Mouse (Mus musculus): ENCODE data around the gene BC029722. TPM values are rescaled to one million over a fixed set of nuclear protein-coding genes. Genes with fewer than 3 reads are reported as not detected.

BC029722 gene
- polyA plus RNA-seq, 1 experiment from 2014 or later = 6.8 TPM

DNA sequence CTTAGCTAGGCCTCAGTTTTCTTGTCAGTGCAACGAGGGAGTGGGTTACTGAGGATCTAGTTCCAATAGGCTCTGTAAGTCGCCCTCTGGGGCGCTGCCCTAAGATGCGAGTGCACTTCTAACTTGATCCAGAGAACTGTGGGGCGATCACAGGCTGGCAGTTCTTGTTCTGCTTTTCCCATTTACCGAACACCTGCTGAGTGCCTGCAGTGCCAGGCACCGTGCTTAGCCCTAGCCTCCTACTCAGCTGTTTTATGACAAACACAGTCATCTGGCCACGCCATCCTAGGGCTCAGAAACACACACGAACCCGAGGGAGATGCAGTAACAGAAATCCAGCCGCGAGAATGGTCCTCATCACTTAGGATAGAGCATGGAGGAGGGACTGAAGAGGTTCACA, 26.3 kb downstream of the BC029722 start:
- H3K27ac ChIP-seq = 0 out of 2 replicates have a peak overlapping the region, but pooled peaks have one; percentile 42
- DNase-seq (ENCODE audit: extremely low spot score, low spot score) = no peak
- peaks cover 10% of the 10 kb centered on the region for H3K4me1 ChIP-seq
- peak overlapping the region; percentile 24; the same call in 1 of the 2 replicates for H3K4me3 ChIP-seq
- H3K27me3 ChIP-seq (ENCODE audit: poor library complexity, severe bottlenecking) = no peaks in the 10 kb centered on the region
- H3K36me3 ChIP-seq (replicated peaks) = no peaks in the 10 kb centered on the region
- WGBS = 30% methylated on average over 12 of the region's 12 CpGs
- H3K9me3 ChIP-seq = no peaks in the 10 kb centered on the region

DNA sequence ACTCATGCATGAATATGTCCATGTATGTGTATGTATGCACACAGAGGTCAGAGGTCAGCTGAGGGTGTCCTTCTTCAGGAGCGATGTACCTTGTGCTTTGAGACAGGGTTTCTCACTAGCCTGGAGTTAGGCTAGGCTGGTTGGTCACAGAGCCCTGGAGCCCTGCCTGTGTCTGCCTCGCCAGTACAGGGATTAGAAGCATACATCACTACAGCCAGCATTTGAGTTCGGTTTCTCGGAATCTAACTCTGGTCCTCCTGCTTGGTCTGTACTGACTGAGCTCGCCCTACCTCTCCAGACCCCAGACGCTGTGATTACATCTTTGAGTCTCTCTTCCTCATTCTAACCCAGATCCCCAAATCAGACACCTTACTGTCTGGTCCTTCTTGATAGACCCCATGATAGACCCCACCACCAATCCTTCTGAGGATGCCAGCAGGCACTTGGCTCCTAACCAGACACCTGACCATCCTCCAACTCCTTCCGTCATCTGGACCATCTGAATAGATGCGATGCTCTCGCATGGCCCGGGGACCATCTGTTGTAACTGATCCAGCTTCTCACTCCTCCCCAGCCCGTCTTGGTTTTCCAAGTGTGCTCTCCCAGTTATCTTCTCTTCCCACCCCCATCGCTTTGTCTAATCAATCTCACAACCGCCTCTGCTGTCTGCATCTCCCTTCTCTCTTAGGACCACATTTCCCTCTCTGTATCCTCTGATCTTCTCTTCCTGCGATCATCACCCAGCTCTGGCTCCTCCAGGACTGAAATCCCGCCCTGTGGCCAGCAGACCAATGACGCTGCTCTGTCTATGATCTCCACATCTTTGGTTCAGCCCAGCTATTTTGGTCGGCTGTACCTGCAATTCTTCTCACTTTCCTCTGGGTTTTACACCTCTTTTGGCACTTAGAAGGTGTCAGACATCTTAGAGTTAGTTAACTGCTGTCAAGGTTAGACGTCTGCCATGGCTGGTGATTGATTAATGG, 31.0 kb downstream of the BC029722 start:
- H3K4me1 ChIP-seq = peaks cover 6% of the 10 kb centered on the region
- no peak for DNase-seq (ENCODE audit: extremely low spot score, low spot score)
- no peaks in the 10 kb centered on the region for H3K9me3 ChIP-seq
- no peaks in the 10 kb centered on the region for H3K27me3 ChIP-seq (ENCODE audit: poor library complexity, severe bottlenecking)
- no peak overlapping the region for H3K4me3 ChIP-seq
- H3K27ac ChIP-seq = no peak overlapping the region
- H3K36me3 ChIP-seq (replicated peaks) = no peaks in the 10 kb centered on the region
- 85% methylated on average over 18 of the region's 18 CpGs for WGBS

DNA sequence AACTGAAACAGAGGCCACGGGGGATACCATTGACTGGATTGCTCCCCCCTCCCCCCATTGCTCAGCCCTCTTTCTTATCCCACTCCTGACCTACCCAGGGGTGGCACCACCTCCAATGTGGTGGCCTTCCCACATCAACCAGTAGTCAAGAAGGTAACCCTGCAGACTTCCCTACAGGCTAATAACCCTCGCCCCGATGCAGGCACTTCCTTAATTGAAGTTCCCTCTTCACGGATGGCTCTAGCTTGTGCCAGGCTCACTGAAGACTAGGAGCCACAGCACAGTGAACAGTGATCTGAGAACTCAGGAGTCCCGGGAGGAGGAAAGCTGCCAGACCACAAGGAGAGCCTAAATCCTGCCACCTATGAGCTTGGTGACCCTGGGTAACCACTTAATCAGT, 32.3 kb downstream of the BC029722 start:
- no peak overlapping the region for H3K4me3 ChIP-seq
- H3K4me1 ChIP-seq = no peaks in the 10 kb centered on the region
- H3K9me3 ChIP-seq = no peaks in the 10 kb centered on the region
- no peak for DNase-seq (ENCODE audit: extremely low spot score, low spot score)
- H3K27me3 ChIP-seq (ENCODE audit: poor library complexity, severe bottlenecking) = no peaks in the 10 kb centered on the region
- no peaks in the 10 kb centered on the region for H3K36me3 ChIP-seq (replicated peaks)
- WGBS = 85% methylated on average over 5 of the region's 5 CpGs
- H3K27ac ChIP-seq = no peak overlapping the region

DNA sequence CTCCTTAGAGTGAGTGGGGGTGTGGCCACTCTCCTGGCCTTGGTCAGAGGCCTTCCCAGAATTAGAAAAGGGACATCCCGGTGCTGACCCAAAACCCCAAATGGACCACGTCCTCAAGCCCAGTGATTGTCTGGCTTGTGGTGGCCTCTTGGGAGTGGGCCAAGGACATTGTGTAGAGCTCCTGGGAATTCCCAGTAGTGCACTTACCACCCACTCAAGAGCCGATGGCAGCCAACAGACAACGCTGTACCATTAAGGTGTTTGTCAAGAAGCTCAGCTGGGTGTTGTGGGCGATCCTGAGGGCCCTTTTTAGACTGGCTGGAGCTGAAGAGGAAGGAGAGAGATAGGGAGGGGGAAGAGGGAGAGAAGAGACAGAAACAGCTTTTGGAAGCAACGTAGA, 34.7 kb downstream of the BC029722 start:
- H3K27me3 ChIP-seq (ENCODE audit: poor library complexity, severe bottlenecking) = no peaks in the 10 kb centered on the region
- no peak overlapping the region for H3K4me3 ChIP-seq
- H3K4me1 ChIP-seq = no peaks in the 10 kb centered on the region
- no peaks in the 10 kb centered on the region for H3K9me3 ChIP-seq
- no peak overlapping the region for H3K27ac ChIP-seq
- no peak for DNase-seq (ENCODE audit: extremely low spot score, low spot score)
- H3K36me3 ChIP-seq (replicated peaks) = no peaks in the 10 kb centered on the region
- 81% methylated on average over 6 of the region's 6 CpGs for WGBS

DNA sequence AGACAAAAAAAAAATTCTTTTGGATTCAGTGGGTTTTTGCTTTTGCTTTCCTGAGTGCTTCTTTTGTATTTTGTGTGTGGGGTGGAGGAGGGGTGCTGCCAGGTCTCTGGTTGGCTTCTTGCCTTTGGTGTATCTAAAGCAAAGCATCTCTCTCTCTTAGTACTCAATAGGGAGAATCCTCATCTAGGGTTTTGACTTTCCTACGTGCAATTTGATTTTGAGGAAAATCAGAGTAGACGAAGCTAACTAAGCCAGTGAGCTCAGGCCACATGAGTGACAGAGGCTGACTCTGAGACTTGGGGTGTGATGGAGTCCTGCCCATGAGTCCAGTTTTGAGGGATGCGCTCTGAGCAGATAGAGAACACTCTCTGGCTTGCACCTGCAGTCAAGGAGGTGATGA, 39.7 kb downstream of the BC029722 start:
- H3K27me3 ChIP-seq (ENCODE audit: poor library complexity, severe bottlenecking) = peaks cover 37% of the 10 kb centered on the region
- peaks cover 13% of the 10 kb centered on the region for H3K4me1 ChIP-seq
- H3K36me3 ChIP-seq (replicated peaks) = no peaks in the 10 kb centered on the region
- H3K27ac ChIP-seq = no peak overlapping the region
- WGBS = 83% methylated on average over 3 of the region's 3 CpGs
- H3K4me3 ChIP-seq = no peak overlapping the region
- no peak for DNase-seq (ENCODE audit: extremely low spot score, low spot score)
- no peaks in the 10 kb centered on the region for H3K9me3 ChIP-seq

DNA sequence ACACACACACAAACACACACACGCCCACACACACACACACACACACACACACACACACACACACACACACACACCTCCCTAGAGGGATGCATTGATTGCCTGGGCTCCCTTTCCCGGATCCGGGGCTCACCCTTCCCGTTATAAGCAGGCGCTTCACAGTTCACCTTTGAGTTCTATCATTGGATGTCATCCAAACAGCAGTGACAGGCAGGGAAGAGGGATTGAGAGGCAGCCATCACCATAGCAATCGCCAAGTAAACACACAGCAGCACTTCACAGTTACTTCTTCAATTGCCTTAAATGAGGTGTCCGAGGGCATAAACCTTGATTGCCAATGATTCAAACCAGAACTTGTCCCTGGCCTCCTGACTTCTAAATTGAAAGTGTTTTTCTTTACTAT, 40.2 kb downstream of the BC029722 start:
- DNase-seq (ENCODE audit: extremely low spot score, low spot score) = no peak
- Histone ChIP-seq H3K9me3 (no peaks in the 10 kb centered on the region), H3K4me1 (peaks cover 13% of the 10 kb centered on the region), H3K27ac (no peak overlapping the region), H3K27me3 (ENCODE audit: poor library complexity, severe bottlenecking) (peaks cover 42% of the 10 kb centered on the region), H3K36me3 (replicated peaks) (no peaks in the 10 kb centered on the region), H3K4me3 (no peak overlapping the region)
- 79% methylated on average over 7 of the region's 7 CpGs for WGBS

DNA sequence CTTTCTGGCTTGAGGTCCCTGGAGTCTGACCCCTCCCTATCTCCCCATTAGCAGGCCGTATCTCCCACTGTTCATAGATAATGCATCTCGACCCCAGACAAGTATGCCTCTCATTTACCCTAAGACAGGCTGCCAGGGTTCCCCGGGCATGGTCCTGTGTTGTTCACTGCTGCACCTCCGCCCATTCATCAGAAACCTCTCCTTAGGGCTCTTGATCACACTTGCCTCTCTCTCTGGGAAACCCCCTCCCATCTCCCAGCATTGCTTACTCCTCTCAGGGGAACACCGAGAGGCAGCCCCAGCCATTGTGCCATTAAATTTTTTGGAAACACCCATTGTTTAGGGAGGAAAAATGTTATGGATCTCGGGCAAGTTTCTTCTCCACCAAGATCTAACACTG, 41.2 kb downstream of the BC029722 start:
- no peak overlapping the region for H3K27ac ChIP-seq
- no peaks in the 10 kb centered on the region for H3K9me3 ChIP-seq
- peaks cover 13% of the 10 kb centered on the region for H3K4me1 ChIP-seq
- H3K4me3 ChIP-seq = no peak overlapping the region
- H3K27me3 ChIP-seq (ENCODE audit: poor library complexity, severe bottlenecking) = peaks cover 52% of the 10 kb centered on the region
- H3K36me3 ChIP-seq (replicated peaks) = no peaks in the 10 kb centered on the region
- 79% methylated on average over 6 of the region's 6 CpGs for WGBS
- DNase-seq (ENCODE audit: extremely low spot score, low spot score) = no peak

DNA sequence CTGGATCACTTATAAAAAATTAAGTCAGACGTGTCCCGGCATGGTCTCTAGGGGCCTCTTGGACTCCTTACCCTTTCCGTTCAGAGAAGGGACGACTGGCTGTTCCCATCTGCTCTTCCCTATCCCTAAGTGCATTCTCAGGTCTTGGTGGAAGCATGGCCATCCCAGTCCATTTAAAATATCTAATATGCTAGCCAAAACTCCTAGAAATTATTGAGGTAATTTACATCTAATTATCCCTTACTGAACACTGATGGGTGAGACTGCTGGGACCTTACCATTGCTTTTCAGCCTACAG, 41.6 kb downstream of the BC029722 start:
- Histone ChIP-seq H3K9me3 (no peaks in the 10 kb centered on the region), H3K27me3 (ENCODE audit: poor library complexity, severe bottlenecking) (peaks cover 56% of the 10 kb centered on the region), H3K36me3 (replicated peaks) (no peaks in the 10 kb centered on the region), H3K4me1 (peaks cover 13% of the 10 kb centered on the region), H3K27ac (no peak overlapping the region), H3K4me3 (no peak overlapping the region)
- WGBS = 86% methylated on average over 4 of the region's 4 CpGs
- no peak for DNase-seq (ENCODE audit: extremely low spot score, low spot score)

DNA sequence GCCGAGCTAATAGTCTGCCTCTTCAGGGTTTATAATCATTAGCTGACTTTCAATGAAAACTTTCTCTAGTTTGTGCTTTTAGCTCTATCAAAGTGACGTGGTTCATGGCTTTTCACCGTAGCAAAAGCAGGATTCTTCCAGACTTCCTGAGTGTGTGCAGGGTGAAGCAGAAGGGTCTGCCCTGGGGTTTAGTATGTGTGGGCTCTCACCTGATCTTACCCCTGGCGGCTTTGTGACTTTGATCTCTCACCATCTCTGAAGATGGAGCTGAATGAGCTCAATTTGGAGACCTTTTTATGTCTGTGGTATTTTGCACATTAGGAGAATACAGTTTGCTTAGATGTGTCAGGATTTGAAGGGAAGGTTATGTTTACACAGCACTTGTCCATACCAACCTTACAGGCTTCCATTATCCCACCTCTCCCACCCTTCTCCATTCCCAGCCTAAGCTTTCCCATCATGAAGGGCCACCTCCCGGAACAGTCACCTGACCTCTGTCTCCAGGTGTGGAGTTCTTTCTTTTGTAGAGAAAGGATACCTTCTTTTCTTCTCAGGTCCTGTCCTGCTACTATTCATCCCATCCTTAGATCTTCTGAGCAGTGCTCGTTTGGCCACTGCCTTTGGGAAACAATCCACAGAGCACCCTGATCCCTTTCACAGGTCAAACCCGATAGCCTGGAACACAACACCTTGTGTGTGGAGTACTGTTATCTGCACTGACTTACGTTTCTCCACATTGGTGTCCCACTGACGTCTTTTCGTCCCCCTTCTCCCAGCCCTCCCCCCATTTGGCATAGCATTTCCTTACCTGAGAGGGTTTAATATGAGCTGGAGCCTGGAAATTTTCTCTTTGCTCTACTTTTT, 42.2 kb downstream of the BC029722 start:
- 78% methylated on average over 10 of the region's 10 CpGs for WGBS
- H3K27me3 ChIP-seq (ENCODE audit: poor library complexity, severe bottlenecking) = peaks cover 57% of the 10 kb centered on the region
- H3K27ac ChIP-seq = no peak overlapping the region
- no peak overlapping the region for H3K4me3 ChIP-seq
- no peaks in the 10 kb centered on the region for H3K9me3 ChIP-seq
- DNase-seq (ENCODE audit: extremely low spot score, low spot score) = no peak
- H3K4me1 ChIP-seq = peaks cover 13% of the 10 kb centered on the region
- H3K36me3 ChIP-seq (replicated peaks) = no peaks in the 10 kb centered on the region

DNA sequence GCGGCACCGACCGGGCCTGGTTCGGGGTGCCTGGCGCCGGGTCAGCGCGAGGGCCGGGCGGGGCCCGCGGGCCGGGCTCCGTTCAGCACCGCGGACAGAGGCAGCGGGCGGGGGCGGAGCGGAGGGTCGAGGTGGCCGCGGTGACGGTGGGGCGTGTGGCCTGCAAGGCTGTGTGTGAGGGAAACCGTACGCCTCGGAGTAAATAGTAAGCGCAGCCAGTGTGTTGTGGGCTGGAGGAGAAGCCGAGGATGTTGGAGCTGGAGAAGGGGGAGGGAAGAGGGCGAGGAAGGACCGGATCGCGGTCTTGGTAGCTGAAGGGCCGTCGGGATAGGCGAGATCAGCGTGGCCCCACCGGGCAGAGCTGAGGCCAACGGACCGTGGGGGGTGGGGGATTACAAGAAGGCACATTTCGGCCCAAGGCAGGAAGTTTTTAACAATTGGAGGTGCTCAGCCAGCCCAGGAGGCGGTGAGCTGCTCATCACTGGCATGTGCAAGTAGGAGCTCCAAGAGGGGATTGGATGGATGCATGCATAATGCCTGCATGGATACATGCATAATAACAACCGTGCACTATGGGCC, 43.5 kb downstream of the BC029722 start:
- Histone ChIP-seq H3K27ac (peak overlapping the region; percentile 56; the same call in 1 of the 2 replicates), H3K27me3 (ENCODE audit: poor library complexity, severe bottlenecking) (peaks cover 57% of the 10 kb centered on the region), H3K9me3 (no peaks in the 10 kb centered on the region), H3K36me3 (replicated peaks) (no peaks in the 10 kb centered on the region), H3K4me3 (peak overlapping the region; percentile 66), H3K4me1 (peaks cover 13% of the 10 kb centered on the region)
- 5% methylated on average over 44 of the region's 44 CpGs for WGBS
- peak; percentile 66 for DNase-seq (ENCODE audit: extremely low spot score, low spot score)

DNA sequence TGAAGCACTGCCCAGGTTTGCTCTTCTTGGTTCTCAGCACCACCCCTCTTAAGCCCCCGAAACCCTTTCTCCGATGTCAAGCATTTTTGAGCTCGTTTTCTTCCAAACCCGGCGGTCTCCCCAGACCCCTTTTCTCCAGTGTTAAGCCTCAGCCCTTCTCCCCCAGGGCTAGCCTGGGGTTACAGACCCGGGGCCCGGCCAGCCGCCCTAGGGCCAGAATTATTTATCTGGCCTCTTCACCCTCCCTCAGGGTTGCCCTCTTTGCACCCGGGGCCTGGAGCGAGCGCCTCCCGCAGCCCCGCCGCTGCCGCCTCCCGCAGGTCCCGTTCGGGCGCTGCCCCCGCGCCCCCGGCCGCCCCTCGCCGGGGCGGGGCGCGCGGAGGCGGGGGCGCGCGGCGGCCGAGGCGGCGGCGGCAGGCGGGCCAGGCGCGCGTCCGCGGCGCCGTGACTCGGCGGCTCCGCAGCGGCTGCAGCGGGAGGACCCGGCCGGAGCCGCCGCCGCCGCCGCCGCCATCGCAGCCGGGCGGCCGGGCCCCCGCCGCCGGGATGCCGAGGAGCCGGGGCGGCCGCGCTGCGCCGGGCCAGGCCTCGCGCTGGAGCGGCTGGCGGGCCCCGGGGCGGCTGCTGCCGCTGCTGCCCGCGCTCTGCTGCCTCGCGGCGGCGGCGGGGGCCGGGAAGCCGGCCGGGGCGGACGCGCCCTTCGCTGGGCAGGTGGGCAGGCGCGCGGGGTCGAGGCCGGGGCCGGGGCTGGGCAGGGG, 44.1 kb downstream of the BC029722 start, which contains the start of gene Mmp24:
TSS of gene Mmp24 (plus strand) at position 416 of the 758 bp plus-strand sequence.
- Histone ChIP-seq H3K4me3 (peak within 1 kb of the TSS; percentile 66), H3K36me3 (replicated peaks) (no peaks in the 10 kb centered on the region), H3K4me1 (peaks cover 13% of the 10 kb centered on the region), H3K9me3 (no peaks in the 10 kb centered on the region), H3K27ac (peak within 1 kb of the TSS; percentile 56; the same call in 1 of the 2 replicates), H3K27me3 (ENCODE audit: poor library complexity, severe bottlenecking) (peaks cover 57% of the 10 kb centered on the region)
- no peak for DNase-seq (ENCODE audit: extremely low spot score, low spot score)
- WGBS = 16% methylated on average over 99 of the region's 100 CpGs
